Mouse (Mus musculus): ENCODE data around the gene Iqcf4. TPM values are rescaled to one million over a fixed set of nuclear protein-coding genes. Genes with fewer than 3 reads are reported as not detected.

Gene Iqcf4
- polyA plus RNA-seq, 1 experiment, result not detected

GRCm38 (mm10) chr9:106534975-106535374 is 35.8 kb downstream of the Iqcf4 start:
- H3K4me3 ChIP-seq (replicated peaks), result no peak overlapping the region
- no peaks in the 10 kb centered on the region for H3K4me1 ChIP-seq (ENCODE audit: control insufficient read depth)
- H3K9me3 ChIP-seq (ENCODE audit: control insufficient read depth, low read length), result no peaks in the 10 kb centered on the region
- no peaks in the 10 kb centered on the region for H3K36me3 ChIP-seq (ENCODE audit: control insufficient read depth)
- no peak for TF ChIP-seq GATA1 (IDR thresholded peaks at IDR 0.05; ENCODE audit: low read length)
- TF ChIP-seq TAL1 (IDR thresholded peaks at IDR 0.05; ENCODE audit: low read length), result no peak
- no peaks in the 10 kb centered on the region for H3K27me3 ChIP-seq (ENCODE audit: control insufficient read depth)

GRCm38 (mm10) chr9:106534296-106534695 is 36.5 kb downstream of the Iqcf4 start:
- no peaks in the 10 kb centered on the region for H3K36me3 ChIP-seq (ENCODE audit: control insufficient read depth)
- H3K9me3 ChIP-seq (ENCODE audit: control insufficient read depth, low read length), result no peaks in the 10 kb centered on the region
- TF ChIP-seq GATA1 (IDR thresholded peaks at IDR 0.05; ENCODE audit: low read length), result no peak
- TF ChIP-seq TAL1 (IDR thresholded peaks at IDR 0.05; ENCODE audit: low read length), result no peak
- H3K4me1 ChIP-seq (ENCODE audit: control insufficient read depth), result no peaks in the 10 kb centered on the region
- H3K27me3 ChIP-seq (ENCODE audit: control insufficient read depth), result no peaks in the 10 kb centered on the region
- H3K4me3 ChIP-seq (replicated peaks), result no peak overlapping the region

GRCm38 (mm10) chr9:106531833-106532232 is 39.0 kb downstream of the Iqcf4 start:
- no peaks in the 10 kb centered on the region for H3K36me3 ChIP-seq (ENCODE audit: control insufficient read depth)
- H3K4me1 ChIP-seq (ENCODE audit: control insufficient read depth), result no peaks in the 10 kb centered on the region
- no peak overlapping the region for H3K4me3 ChIP-seq (replicated peaks)
- TF ChIP-seq GATA1 (IDR thresholded peaks at IDR 0.05; ENCODE audit: low read length) (no peak), TAL1 (IDR thresholded peaks at IDR 0.05; ENCODE audit: low read length) (no peak)
- no peaks in the 10 kb centered on the region for H3K27me3 ChIP-seq (ENCODE audit: control insufficient read depth)
- H3K9me3 ChIP-seq (ENCODE audit: control insufficient read depth, low read length), result no peaks in the 10 kb centered on the region

GRCm38 (mm10) chr9:106519909-106520308 is 50.9 kb downstream of the Iqcf4 start:
- no peaks in the 10 kb centered on the region for H3K27me3 ChIP-seq (ENCODE audit: control insufficient read depth)
- H3K36me3 ChIP-seq (ENCODE audit: control insufficient read depth), result no peaks in the 10 kb centered on the region
- H3K4me1 ChIP-seq (ENCODE audit: control insufficient read depth), result no peaks in the 10 kb centered on the region
- H3K9me3 ChIP-seq (ENCODE audit: control insufficient read depth, low read length), result no peaks in the 10 kb centered on the region
- no peak overlapping the region for H3K4me3 ChIP-seq (replicated peaks)
- TF ChIP-seq GATA1 (IDR thresholded peaks at IDR 0.05; ENCODE audit: low read length) (no peak), TAL1 (IDR thresholded peaks at IDR 0.05; ENCODE audit: low read length) (no peak)

- H3K4me1 ChIP-seq (ENCODE audit: control insufficient read depth), result no peaks in the 10 kb centered on the region
- no peak for TF ChIP-seq GATA1 (IDR thresholded peaks at IDR 0.05; ENCODE audit: low read length)
- TF ChIP-seq TAL1 (IDR thresholded peaks at IDR 0.05; ENCODE audit: low read length), result no peak
- H3K9me3 ChIP-seq (ENCODE audit: control insufficient read depth, low read length), result no peaks in the 10 kb centered on the region
- no peaks in the 10 kb centered on the region for H3K27me3 ChIP-seq (ENCODE audit: control insufficient read depth)
- H3K36me3 ChIP-seq (ENCODE audit: control insufficient read depth), result no peaks in the 10 kb centered on the region
- H3K4me3 ChIP-seq (replicated peaks), result no peak overlapping the region
Observed at GRCm38 (mm10) chr9:106519433-106519832, 51.4 kb downstream of the Iqcf4 start.

Other genes with a start within 250 kb of the Iqcf4 start
- 0.19 and 0.23 TPM in 2 replicates for gene Dusp7, start 202.4 kb downstream of the Iqcf4 start, polyA plus RNA-seq (2012)
- 2.4 and 3.8 TPM in 2 replicates for gene Rpl29, start 141.5 kb downstream of the Iqcf4 start, polyA plus RNA-seq (2012)
- 0.42 and 0.50 TPM in 2 replicates for gene Acy1, start 132.7 kb downstream of the Iqcf4 start, polyA plus RNA-seq (2012)
- 0.07 TPM in 1 of 2 replicates, not detected in the other for gene Abhd14b, start 123.5 kb downstream of the Iqcf4 start, polyA plus RNA-seq (2012)
- gene Abhd14a, start 123.3 kb downstream of the Iqcf4 start, polyA plus RNA-seq (2012), result 0.42 and 0.64 TPM in 2 replicates
- 0.21 and 0.90 TPM in 2 replicates for gene Pcbp4, start 117.7 kb downstream of the Iqcf4 start, polyA plus RNA-seq (2012)
- gene Gpr62, start 105.1 kb downstream of the Iqcf4 start, polyA plus RNA-seq (2012), result not detected in 2 replicates
- 9.9 and 10.7 TPM in 2 replicates for gene Rrp9, start 95.0 kb downstream of the Iqcf4 start, polyA plus RNA-seq (2012)
- 0.05 TPM in 1 of 2 replicates, not detected in the other for gene Parp3, start 94.0 kb downstream of the Iqcf4 start, polyA plus RNA-seq (2012)
- not detected in 2 replicates for gene Iqcf1, start 71.0 kb downstream of the Iqcf4 start, polyA plus RNA-seq (2012)
- gene Iqcf5, start 56.4 kb downstream of the Iqcf4 start, polyA plus RNA-seq (2012), result not detected in 2 replicates
- not detected in 2 replicates for gene Iqcf3, start 9.4 kb downstream of the Iqcf4 start, polyA plus RNA-seq (2012)
- not detected in 2 replicates for gene Iqcf6, start 55.6 kb upstream of the Iqcf4 start, polyA plus RNA-seq (2012)
- not detected in 2 replicates for gene Grm2, start 85.1 kb upstream of the Iqcf4 start, polyA plus RNA-seq (2012)
- gene Tex264, start 114.9 kb upstream of the Iqcf4 start, polyA plus RNA-seq (2012), result 0.63 and 0.69 TPM in 2 replicates
- gene Rad54l2, start 218.2 kb upstream of the Iqcf4 start, polyA plus RNA-seq (2012), result 0.18 and 0.24 TPM in 2 replicates